Mouse (Mus musculus): ENCODE measurements at regions not wholly inside any gene's neighbourhood (a gene's known extent, or its start where the extent isn't known, plus 50 kb on each side); places are given as distances from the start of the nearest gene placed in this dataset.

DNA sequence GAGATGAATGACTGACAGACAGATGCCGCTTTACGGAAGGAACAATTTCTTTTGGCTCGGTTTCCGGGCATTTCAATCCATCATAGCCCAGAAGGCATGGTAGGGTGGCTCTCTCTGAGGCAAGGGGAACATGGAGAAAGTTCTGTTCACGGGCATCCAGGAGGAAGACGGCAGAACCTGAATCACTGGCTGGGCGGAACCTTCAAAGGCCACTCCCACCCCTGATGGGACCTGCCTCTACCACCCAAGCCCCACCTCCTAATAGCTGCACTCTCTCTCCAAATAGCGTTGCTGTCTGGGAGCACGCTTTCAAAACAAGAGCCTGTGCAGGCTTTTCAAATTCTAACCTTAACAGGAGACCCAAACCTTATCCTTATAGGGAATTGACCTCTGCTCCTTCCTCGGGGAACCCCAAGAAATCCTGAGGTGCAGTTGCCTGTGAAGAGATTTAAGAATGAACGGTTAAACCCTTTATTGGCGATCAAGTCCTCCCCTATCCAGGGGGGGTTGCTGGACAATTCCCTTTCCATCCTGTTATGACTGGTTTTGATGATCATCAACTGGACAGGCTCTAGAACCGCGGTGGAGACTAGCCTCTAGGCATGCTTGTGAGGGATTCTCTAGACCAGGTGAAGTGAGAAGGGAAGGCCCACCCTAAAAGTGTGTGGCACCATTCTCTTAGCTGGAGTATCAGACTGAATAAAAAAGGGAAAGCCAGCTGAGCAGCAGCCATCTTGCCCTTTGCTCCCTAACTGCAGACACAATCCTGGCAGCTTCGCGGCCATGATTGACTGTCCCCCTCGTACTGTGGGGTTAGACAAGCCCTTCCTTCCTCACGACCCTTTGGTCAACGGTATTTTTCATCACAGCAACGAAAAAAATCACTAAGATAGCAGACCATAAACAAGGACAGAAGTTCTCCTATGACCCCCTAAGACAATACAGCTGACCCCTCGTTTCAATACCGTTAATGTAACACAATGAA lies 184.5 kb upstream of the Dyrk2 start:
- DNase-seq (ENCODE audit: low spot score): no peak

GRCm38 (mm10) chr10:119052441-119053041 lies 182.5 kb upstream of the Dyrk2 start:
- DNase-seq (ENCODE audit: low spot score): no peak

GRCm38 (mm10) chr10:119051598-119051997 lies 181.6 kb upstream of the Dyrk2 start:
- no peak for DNase-seq (ENCODE audit: low spot score)

DNA sequence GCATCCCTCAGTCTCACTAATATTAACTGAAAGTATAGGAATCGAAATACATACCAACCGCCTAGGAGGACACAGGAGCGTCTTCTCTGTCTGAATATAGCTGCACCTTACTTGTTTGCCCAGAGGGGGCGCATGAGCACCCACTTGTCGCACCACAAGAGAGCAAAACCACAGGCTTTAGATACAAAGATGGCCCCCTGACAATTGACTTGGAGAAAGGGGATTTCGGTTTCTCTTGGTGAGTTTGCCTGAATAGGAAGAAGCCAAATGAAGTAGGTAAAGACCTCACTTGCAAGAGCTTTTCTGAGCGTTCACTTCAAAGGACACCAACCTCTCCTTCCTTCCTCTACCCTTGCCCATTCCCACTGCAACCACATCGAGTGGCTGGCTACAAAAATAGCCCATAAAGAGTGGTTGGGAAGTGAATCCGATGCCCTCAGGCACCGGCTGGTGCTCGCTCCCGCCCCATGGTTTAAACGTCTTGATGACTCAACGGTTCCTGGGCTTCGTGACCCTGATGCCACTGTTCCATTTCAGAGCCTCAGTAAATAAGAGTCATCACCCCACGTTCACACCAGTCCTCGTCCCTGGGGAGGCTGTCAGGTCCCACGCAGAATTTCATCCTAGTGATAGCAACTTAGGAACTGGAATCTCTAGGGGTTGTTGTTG lies 180.1 kb upstream of the Dyrk2 start:
- no peak for DNase-seq (ENCODE audit: low spot score)

GRCm38 (mm10) chr10:119048643-119049420 lies 178.8 kb upstream of the Dyrk2 start:
- no peak for DNase-seq (ENCODE audit: low spot score)

DNA sequence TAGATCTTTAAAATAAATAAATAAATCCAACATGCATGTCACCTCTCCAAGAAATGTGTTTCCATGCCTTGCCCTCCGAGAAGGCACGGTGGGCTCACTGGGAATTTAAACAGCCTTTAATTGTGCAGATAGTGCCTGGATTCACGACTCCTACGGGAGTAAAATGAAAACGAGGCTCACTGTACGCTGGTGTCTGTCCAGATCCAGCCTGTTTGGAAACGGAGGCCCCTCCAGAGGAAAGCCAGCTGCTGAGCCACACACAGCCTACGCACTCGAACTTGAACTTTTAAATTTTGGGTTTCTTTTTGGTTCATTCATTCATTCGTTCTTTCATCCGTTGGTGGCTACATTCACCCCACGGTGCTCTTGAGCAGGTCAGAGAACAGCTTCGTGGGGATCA lies 175.1 kb upstream of the Dyrk2 start:
- no peak for DNase-seq (ENCODE audit: low spot score)

GRCm38 (mm10) chr10:119043069-119043468 lies 173.1 kb upstream of the Dyrk2 start:
- no peak for DNase-seq (ENCODE audit: low spot score)

- no peak for DNase-seq (ENCODE audit: low spot score)
Observed at GRCm38 (mm10) chr10:119040205-119040604, 170.2 kb upstream of the Dyrk2 start.

DNA sequence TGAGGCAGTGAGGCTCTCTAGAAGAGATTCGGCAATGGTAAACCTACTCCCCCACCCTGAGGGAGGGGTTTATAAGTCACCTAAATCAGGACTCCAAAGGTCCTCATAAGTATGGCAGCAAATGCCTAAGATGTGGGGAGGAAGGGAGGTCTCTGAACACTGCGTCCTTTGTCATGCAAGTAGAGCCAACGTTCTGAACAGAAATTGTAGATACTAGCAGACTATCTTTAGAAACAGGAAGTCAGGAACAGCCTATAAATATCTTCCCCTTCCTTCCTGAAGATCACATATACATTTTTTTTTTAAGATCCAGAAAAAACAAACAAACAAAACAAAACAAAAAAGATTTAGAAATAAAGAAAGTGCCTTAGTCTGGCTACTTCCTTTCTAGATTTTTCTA lies 169.7 kb upstream of the Dyrk2 start:
- DNase-seq (ENCODE audit: low spot score): no peak

DNA sequence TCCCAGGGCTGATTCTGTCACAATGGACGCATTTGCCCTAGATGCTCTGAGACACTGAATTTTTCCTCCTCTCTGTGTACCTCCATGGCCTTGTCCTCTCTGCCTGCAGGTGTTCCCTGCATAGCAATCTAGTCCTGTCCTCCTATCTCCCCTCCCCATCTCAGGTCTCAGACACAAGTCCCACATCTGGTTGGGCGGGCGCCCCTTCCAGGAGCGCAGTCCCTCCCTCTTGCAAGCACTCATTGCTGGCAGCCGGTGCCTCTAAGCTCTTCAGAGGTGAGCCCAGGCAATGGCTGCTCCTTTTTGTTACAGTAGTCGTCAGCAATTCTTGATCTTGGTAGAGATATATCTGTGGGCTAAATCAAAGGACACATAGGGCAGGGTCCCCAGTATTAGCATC lies 169.0 kb upstream of the Dyrk2 start:
- no peak for DNase-seq (ENCODE audit: low spot score)

DNA sequence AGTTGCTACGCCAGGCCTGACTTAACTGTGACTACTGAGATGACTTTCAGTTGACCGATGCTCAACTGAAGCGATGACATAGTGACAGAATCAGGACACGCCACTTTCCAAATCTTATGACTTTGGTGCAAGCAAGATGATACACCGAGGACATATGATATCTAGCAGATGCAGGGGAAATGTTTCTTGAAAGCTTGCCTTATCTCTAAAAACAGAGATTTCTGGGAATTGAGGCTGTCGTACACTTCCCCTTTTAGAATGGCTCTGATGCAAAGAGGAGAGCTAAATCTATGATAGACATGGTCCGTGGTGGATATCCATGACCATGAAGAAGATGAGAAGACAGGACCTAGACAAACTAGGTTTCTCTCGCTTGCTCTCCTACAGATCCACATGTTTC lies 167.8 kb upstream of the Dyrk2 start:
- DNase-seq (ENCODE audit: low spot score): no peak

DNA sequence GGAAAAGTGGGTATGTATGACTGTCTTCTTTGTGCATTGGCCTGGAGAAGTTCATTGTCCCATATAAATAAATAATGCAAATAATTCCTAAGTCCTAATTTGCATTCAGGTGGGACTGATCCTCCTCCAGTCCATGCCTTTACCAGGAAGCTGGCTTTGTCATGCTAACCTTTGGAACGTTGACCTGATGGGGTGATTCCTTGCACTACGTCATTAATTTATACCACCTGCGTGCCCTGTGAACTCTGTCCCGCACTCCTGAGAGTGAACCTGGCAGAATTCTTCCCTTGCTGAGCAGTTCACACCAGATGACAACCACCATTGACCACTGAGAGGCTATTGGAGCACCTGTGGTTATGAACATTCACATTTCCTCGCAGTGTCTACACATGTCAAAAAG lies 165.9 kb upstream of the Dyrk2 start:
- no peak for DNase-seq (ENCODE audit: low spot score)

- no peak for DNase-seq (ENCODE audit: low spot score)
Observed at GRCm38 (mm10) chr10:119034396-119034795, 164.4 kb upstream of the Dyrk2 start.

DNA sequence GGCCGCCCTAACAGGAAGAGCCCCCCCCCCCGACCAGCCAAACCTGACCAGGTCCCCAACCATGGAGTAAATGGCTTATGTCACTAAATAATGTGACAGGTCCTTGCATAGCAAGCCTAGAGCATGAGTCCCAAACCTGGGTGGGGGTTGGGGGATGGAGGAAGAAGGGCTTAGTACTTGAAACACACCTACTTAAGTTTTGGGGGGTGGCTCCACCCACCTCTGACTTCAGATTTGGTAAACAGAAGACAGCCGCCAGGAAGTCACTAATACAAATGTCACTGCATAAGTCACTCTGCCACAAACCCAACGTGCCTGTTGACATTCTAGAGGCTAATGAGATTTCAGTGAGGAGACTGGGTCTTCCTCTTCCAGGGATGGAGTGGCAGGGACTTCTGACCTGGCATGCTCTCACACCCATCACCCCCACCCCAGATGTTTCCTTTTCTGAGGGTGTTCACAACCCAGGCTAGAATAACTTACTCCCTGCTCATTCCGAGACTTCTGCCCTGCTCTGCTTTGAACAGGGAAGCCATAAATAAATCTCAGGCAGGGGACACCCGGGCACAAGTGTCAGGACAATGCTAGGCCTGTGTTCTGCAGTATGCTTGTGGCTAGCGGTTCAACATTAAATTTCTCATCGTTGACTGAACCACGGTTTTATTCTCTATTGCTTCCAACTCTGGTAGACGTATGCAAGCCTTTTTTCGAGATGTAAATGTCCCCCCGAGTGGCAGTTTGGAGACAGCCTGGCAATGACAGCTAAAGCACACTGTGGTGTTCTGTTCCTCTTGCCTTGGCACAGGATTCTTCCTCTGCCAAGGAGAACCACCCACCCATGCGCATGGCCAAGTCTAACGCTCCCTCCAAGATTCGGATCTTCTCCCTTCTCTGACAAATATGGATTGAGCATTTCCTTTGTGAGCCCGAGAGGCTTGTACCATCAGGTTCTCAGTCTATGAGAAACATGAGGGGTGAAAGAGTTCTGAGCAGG lies 161.6 kb upstream of the Dyrk2 start:
- DNase-seq (ENCODE audit: low spot score): no peak

DNA sequence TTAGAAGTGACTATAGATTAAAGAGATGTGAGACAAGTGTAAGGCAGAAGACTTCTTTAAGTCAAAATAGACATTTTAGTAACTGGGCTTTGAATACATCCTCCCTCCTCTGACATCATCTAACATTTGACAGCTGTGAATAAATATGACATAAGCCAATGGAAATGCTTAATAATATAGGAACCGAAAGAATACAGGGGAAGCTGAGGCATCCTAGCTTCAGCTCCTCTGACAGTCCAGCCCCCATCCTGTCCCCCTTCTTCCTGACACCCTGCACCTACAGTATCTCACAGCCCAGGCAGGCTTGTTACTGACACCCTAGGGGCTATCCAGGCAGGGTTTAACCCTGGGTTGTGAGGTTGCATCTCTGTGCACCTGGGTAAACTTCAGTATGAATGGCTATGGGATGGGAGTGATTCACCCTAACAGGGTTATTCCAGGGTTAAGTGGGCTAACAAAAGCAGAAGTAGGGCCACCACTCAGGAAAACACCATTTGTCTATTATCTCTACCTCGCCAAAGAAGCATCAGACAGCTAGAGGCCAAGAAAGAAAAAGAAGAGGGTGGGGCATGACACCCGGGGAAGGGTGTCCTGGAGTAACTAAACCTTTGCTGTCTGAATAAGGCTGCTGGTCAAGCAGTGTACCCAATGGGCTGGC lies 158.6 kb upstream of the Dyrk2 start:
- no peak for DNase-seq (ENCODE audit: low spot score)

DNA sequence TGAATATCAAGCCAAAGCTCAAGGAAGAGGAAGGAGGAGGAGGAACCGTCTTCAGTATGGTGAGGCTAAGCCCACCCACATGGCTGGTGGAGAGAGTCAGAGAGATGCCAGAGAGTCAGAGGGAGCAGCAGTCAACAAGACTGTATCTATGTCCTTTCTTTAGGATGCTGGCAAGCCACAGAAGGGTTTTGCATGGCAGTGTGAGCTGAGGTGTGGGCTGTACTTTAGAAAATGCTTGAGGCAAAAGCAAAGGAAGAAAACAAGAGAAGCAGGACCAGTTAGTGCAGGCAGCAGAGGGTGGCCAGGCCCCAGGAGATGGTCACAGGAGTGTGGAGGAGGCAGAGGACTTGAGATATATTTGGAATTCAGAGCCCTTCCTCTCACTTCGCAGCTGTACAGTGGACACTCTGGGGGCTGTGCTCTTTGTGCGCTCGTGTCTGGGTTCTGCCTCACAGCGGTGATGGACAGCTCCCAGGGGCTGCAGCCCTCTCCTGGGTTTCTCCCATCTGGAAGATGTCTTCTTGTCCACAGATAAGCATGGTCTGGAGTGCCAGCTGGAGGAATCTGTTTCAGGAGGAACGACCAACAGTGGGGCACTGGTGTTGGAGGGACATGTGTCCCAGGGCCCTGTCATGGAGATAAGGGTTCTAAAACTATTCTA lies 157.4 kb upstream of the Dyrk2 start:
- no peak for DNase-seq (ENCODE audit: low spot score)

DNA sequence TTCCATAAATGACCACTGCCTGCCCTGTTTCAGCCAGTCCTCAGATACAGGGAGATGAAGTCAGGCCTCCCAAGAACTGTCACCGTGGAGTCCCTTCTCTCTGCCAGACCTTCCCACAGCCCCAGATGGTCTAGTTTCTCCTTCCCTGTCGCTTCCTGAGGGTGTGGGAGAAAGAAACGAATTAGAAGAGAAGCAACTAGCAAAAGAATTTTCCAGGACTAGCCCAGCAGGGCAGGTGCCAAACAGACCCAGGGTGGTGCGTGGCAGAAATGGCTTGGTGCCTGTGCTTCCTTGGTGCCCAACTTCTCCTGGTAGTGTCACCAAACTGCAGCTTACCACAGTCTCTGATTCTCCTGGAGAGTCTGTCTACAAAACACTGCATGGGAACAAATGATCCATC lies 156.3 kb upstream of the Dyrk2 start:
- no peak for DNase-seq (ENCODE audit: low spot score)

GRCm38 (mm10) chr10:119024425-119024824 lies 154.4 kb upstream of the Dyrk2 start:
- no peak for DNase-seq (ENCODE audit: low spot score)

DNA sequence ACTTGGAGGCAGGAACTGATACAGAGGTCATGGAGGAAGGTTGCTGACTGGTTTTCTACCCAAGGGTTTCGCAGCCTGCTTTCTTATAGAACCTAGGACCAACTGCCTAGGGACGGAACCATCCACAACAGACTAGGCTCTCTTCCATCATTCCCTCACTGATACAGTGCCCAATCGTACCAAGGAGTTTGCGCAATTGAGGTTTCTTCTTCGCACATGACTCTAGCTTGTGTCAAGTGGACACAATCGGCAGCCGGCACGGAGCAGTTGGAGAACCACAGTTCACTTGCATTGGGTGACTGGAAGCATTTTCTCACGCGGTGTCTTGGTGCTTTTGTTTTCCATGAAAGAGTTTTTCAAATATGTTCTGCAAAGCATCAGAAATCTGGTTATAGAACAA lies 149.1 kb upstream of the Dyrk2 start:
- DNase-seq (ENCODE audit: low spot score): no peak

DNA sequence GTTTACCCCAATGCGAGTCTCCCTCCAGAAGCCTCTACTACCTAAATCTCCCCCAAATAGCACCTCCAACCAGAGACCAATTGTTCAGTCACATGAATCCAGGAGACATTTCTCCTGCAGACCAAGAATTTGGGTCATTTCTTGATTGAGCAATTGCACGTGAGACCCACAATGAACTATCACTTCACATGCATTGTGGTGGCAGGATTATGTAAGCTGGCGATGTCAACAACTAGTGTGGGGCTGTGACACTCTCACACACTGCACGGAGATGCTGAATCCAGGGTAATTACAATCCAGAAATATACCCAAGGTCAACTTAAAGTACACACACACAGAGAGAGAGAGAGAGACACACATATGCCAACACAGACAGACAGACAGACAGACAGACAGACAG lies 148.5 kb upstream of the Dyrk2 start:
- no peak for DNase-seq (ENCODE audit: low spot score)

Data from ovary, adult 18-20 months (tissue).